Mouse (Mus musculus): ENCODE results near the gene Tmem151a.

GRCm38 (mm10) chr19:5067040-5067799, 18.1 kb downstream of the Tmem151a start:
- TF ChIP-seq MAX (IDR thresholded peaks at IDR 0.05; ENCODE audit: low read depth) (no peak), POLR2AphosphoS2 (IDR thresholded peaks at IDR 0.05; ENCODE audit: insufficient read length, low read depth) (no peak), MYOG (IDR thresholded peaks at IDR 0.05; ENCODE audit: control insufficient read depth in 1 of 3, insufficient read depth in 1 of 3, insufficient read length in 2 of 3, low read depth in 2 of 3) (no peak), POLR2A (IDR thresholded peaks at IDR 0.05; ENCODE audit: insufficient read length, low read depth) (no peak), USF1 (IDR thresholded peaks at IDR 0.05; ENCODE audit: low read depth) (no peak), TCF3 (IDR thresholded peaks at IDR 0.05; ENCODE audit: insufficient read length, low read depth) (no peak), SRF (IDR thresholded peaks at IDR 0.05; ENCODE audit: control insufficient read depth, insufficient read length, low read depth) (no peak), E2F4 (IDR thresholded peaks at IDR 0.05; ENCODE audit: insufficient read depth) (no peak), CEBPB (IDR thresholded peaks at IDR 0.05; ENCODE audit: insufficient read depth, poor library complexity, severe bottlenecking) (no peak), MYOD1 (IDR thresholded peaks at IDR 0.05; ENCODE audit: control insufficient read depth in 1 of 3, insufficient read length in 2 of 3, low read depth in 2 of 3) (no peak)
